Mouse (Mus musculus): ENCODE results near the gene Actl11. TPM values are rescaled to one million over a fixed set of nuclear protein-coding genes. Genes with fewer than 3 reads are reported as not detected.

Gene Actl11
- polyA plus RNA-seq, 1 experiment from 2014 or later: not detected

GRCm38 (mm10) chr9:107960928-107961327 lies 32.7 kb downstream of the Actl11 start:
- WGBS: 81% methylated on average over 4 of the region's 4 CpGs
- no peak overlapping the region for H3K4me3 ChIP-seq (ENCODE audit: low read depth, low read length)
- no peaks in the 10 kb centered on the region; the same call in 1 of the 2 replicates for H3K36me3 ChIP-seq (ENCODE audit: control insufficient read depth, insufficient read depth, low read length)
- peak; percentile 14 for DNase-seq (ENCODE audit: low spot score)
- H3K4me1 ChIP-seq (replicated peaks; ENCODE audit: control insufficient read depth, insufficient read depth, low read length): no peaks in the 10 kb centered on the region
- no peak overlapping the region for H3K9ac ChIP-seq (ENCODE audit: low read depth, low read length)
- H3K9me3 ChIP-seq (ENCODE audit: control insufficient read depth, low read length): no peaks in the 10 kb centered on the region
- H3K4me2 ChIP-seq (replicated peaks; ENCODE audit: low read depth, low read length): no peak overlapping the region
- H3K27ac ChIP-seq (ENCODE audit: low read depth, low read length): no peak overlapping the region
- H3K27me3 ChIP-seq (ENCODE audit: control insufficient read depth, insufficient read depth, low read length): no peaks in the 10 kb centered on the region
- no peak for ATAC-seq (ENCODE audit: low FRiP score)

GRCm38 (mm10) chr9:107961351-107961762 lies 33.1 kb downstream of the Actl11 start:
- H3K4me1 ChIP-seq (replicated peaks; ENCODE audit: control insufficient read depth, insufficient read depth, low read length): no peaks in the 10 kb centered on the region
- WGBS: 78% methylated on average over 10 of the region's 10 CpGs
- H3K36me3 ChIP-seq (ENCODE audit: control insufficient read depth, insufficient read depth, low read length): no peaks in the 10 kb centered on the region; the same call in 1 of the 2 replicates
- H3K9ac ChIP-seq (ENCODE audit: low read depth, low read length): no peak overlapping the region
- ATAC-seq (ENCODE audit: low FRiP score) (no peak), DNase-seq (ENCODE audit: low spot score) (peak; percentile 21)
- no peaks in the 10 kb centered on the region for H3K9me3 ChIP-seq (ENCODE audit: control insufficient read depth, low read length)
- H3K4me3 ChIP-seq (ENCODE audit: low read depth, low read length): no peak overlapping the region
- no peak overlapping the region for H3K4me2 ChIP-seq (replicated peaks; ENCODE audit: low read depth, low read length)
- H3K27ac ChIP-seq (ENCODE audit: low read depth, low read length): no peak overlapping the region
- no peaks in the 10 kb centered on the region for H3K27me3 ChIP-seq (ENCODE audit: control insufficient read depth, insufficient read depth, low read length)

GRCm38 (mm10) chr9:107961881-107962280 lies 33.6 kb downstream of the Actl11 start:
- no peak overlapping the region for H3K27ac ChIP-seq (ENCODE audit: low read depth, low read length)
- no peak overlapping the region for H3K9ac ChIP-seq (ENCODE audit: low read depth, low read length)
- H3K4me3 ChIP-seq (ENCODE audit: low read depth, low read length): no peak overlapping the region
- no peaks in the 10 kb centered on the region; the same call in 1 of the 2 replicates for H3K36me3 ChIP-seq (ENCODE audit: control insufficient read depth, insufficient read depth, low read length)
- ATAC-seq (ENCODE audit: low FRiP score) (no peak), DNase-seq (ENCODE audit: low spot score) (peak; percentile 41)
- H3K27me3 ChIP-seq (ENCODE audit: control insufficient read depth, insufficient read depth, low read length): no peaks in the 10 kb centered on the region
- no peaks in the 10 kb centered on the region for H3K9me3 ChIP-seq (ENCODE audit: control insufficient read depth, low read length)
- H3K4me1 ChIP-seq (replicated peaks; ENCODE audit: control insufficient read depth, insufficient read depth, low read length): no peaks in the 10 kb centered on the region
- 63% methylated on average over 5 of the region's 5 CpGs for WGBS
- no peak overlapping the region for H3K4me2 ChIP-seq (replicated peaks; ENCODE audit: low read depth, low read length)

GRCm38 (mm10) chr9:107962916-107963315 lies 34.6 kb downstream of the Actl11 start:
- H3K36me3 ChIP-seq (ENCODE audit: control insufficient read depth, insufficient read depth, low read length): no peaks in the 10 kb centered on the region; the same call in 1 of the 2 replicates
- H3K4me2 ChIP-seq (replicated peaks; ENCODE audit: low read depth, low read length): no peak overlapping the region
- no peaks in the 10 kb centered on the region for H3K9me3 ChIP-seq (ENCODE audit: control insufficient read depth, low read length)
- H3K4me3 ChIP-seq (ENCODE audit: low read depth, low read length): no peak overlapping the region
- H3K4me1 ChIP-seq (replicated peaks; ENCODE audit: control insufficient read depth, insufficient read depth, low read length): no peaks in the 10 kb centered on the region
- no peak for DNase-seq (ENCODE audit: low spot score)
- H3K9ac ChIP-seq (ENCODE audit: low read depth, low read length): no peak overlapping the region
- no peak overlapping the region for H3K27ac ChIP-seq (ENCODE audit: low read depth, low read length)
- H3K27me3 ChIP-seq (ENCODE audit: control insufficient read depth, insufficient read depth, low read length): no peaks in the 10 kb centered on the region
- 96% methylated on average over 9 of the region's 9 CpGs for WGBS
- ATAC-seq (ENCODE audit: low FRiP score): no peak

- DNase-seq (ENCODE audit: low spot score) (peak; percentile 88), ATAC-seq (ENCODE audit: low FRiP score) (0 out of 2 replicates have a peak, but pooled peaks have one; percentile 30)
- Histone ChIP-seq H3K4me3 (ENCODE audit: low read depth, low read length) (no peak overlapping the region), H3K4me1 (replicated peaks; ENCODE audit: control insufficient read depth, insufficient read depth, low read length) (no peaks in the 10 kb centered on the region), H3K27me3 (ENCODE audit: control insufficient read depth, insufficient read depth, low read length) (no peaks in the 10 kb centered on the region), H3K36me3 (ENCODE audit: control insufficient read depth, insufficient read depth, low read length) (no peaks in the 10 kb centered on the region; the same call in 1 of the 2 replicates), H3K9me3 (ENCODE audit: control insufficient read depth, low read length) (no peaks in the 10 kb centered on the region), H3K4me2 (replicated peaks; ENCODE audit: low read depth, low read length) (no peak overlapping the region), H3K9ac (ENCODE audit: low read depth, low read length) (no peak overlapping the region), H3K27ac (ENCODE audit: low read depth, low read length) (no peak overlapping the region)
- WGBS: 34% methylated on average over 5 of the region's 5 CpGs
Observed at GRCm38 (mm10) chr9:107963700-107964099, 35.4 kb downstream of the Actl11 start.

- H3K9me3 ChIP-seq (ENCODE audit: control insufficient read depth, low read length): no peaks in the 10 kb centered on the region
- H3K27ac ChIP-seq (ENCODE audit: low read depth, low read length): no peak overlapping the region
- WGBS: 88% methylated on average over 9 of the region's 9 CpGs
- no peaks in the 10 kb centered on the region for H3K27me3 ChIP-seq (ENCODE audit: control insufficient read depth, insufficient read depth, low read length)
- DNase-seq (ENCODE audit: low spot score): no peak
- H3K36me3 ChIP-seq (ENCODE audit: control insufficient read depth, insufficient read depth, low read length): no peaks in the 10 kb centered on the region; the same call in 1 of the 2 replicates
- H3K4me3 ChIP-seq (ENCODE audit: low read depth, low read length): no peak overlapping the region
- no peak for ATAC-seq (ENCODE audit: low FRiP score)
- H3K9ac ChIP-seq (ENCODE audit: low read depth, low read length): no peak overlapping the region
- no peaks in the 10 kb centered on the region for H3K4me1 ChIP-seq (replicated peaks; ENCODE audit: control insufficient read depth, insufficient read depth, low read length)
- H3K4me2 ChIP-seq (replicated peaks; ENCODE audit: low read depth, low read length): no peak overlapping the region
Observed at GRCm38 (mm10) chr9:107964681-107965080, 36.4 kb downstream of the Actl11 start.

- no peak overlapping the region for H3K4me3 ChIP-seq (ENCODE audit: low read depth, low read length)
- no peaks in the 10 kb centered on the region for H3K36me3 ChIP-seq (ENCODE audit: control insufficient read depth, insufficient read depth, low read length)
- H3K27ac ChIP-seq (ENCODE audit: low read depth, low read length): no peak overlapping the region
- H3K4me1 ChIP-seq (replicated peaks; ENCODE audit: control insufficient read depth, insufficient read depth, low read length): no peaks in the 10 kb centered on the region
- H3K9me3 ChIP-seq (ENCODE audit: control insufficient read depth, low read length): no peaks in the 10 kb centered on the region
- DNase-seq (ENCODE audit: low spot score): no peak
- no peaks in the 10 kb centered on the region for H3K27me3 ChIP-seq (ENCODE audit: control insufficient read depth, insufficient read depth, low read length)
- WGBS: 89% methylated on average over 10 of the region's 10 CpGs
- no peak overlapping the region for H3K9ac ChIP-seq (ENCODE audit: low read depth, low read length)
- ATAC-seq (ENCODE audit: low FRiP score): no peak
- H3K4me2 ChIP-seq (replicated peaks; ENCODE audit: low read depth, low read length): no peak overlapping the region
Observed at GRCm38 (mm10) chr9:107966676-107967075, 38.4 kb downstream of the Actl11 start.

- Histone ChIP-seq H3K36me3 (ENCODE audit: control insufficient read depth, insufficient read depth, low read length) (no peaks in the 10 kb centered on the region), H3K27ac (ENCODE audit: low read depth, low read length) (no peak overlapping the region), H3K4me1 (replicated peaks; ENCODE audit: control insufficient read depth, insufficient read depth, low read length) (no peaks in the 10 kb centered on the region), H3K4me2 (replicated peaks; ENCODE audit: low read depth, low read length) (no peak overlapping the region), H3K9me3 (ENCODE audit: control insufficient read depth, low read length) (no peaks in the 10 kb centered on the region), H3K27me3 (ENCODE audit: control insufficient read depth, insufficient read depth, low read length) (no peaks in the 10 kb centered on the region), H3K4me3 (ENCODE audit: low read depth, low read length) (no peak overlapping the region), H3K9ac (ENCODE audit: low read depth, low read length) (no peak overlapping the region)
- WGBS: 91% methylated on average over 6 of the region's 6 CpGs
- DNase-seq (ENCODE audit: low spot score) (no peak), ATAC-seq (ENCODE audit: low FRiP score) (no peak)
Observed at GRCm38 (mm10) chr9:107967437-107967836, 39.2 kb downstream of the Actl11 start.

- H3K27me3 ChIP-seq (ENCODE audit: control insufficient read depth, insufficient read depth, low read length): no peaks in the 10 kb centered on the region
- no peak overlapping the region for H3K4me3 ChIP-seq (ENCODE audit: low read depth, low read length)
- H3K27ac ChIP-seq (ENCODE audit: low read depth, low read length): no peak overlapping the region
- no peak overlapping the region for H3K9ac ChIP-seq (ENCODE audit: low read depth, low read length)
- no peaks in the 10 kb centered on the region for H3K4me1 ChIP-seq (replicated peaks; ENCODE audit: control insufficient read depth, insufficient read depth, low read length)
- no peaks in the 10 kb centered on the region for H3K36me3 ChIP-seq (ENCODE audit: control insufficient read depth, insufficient read depth, low read length)
- WGBS: 93% methylated on average over 7 of the region's 7 CpGs
- H3K4me2 ChIP-seq (replicated peaks; ENCODE audit: low read depth, low read length): no peak overlapping the region
- ATAC-seq (ENCODE audit: low FRiP score): no peak
- DNase-seq (ENCODE audit: low spot score): no peak
- H3K9me3 ChIP-seq (ENCODE audit: control insufficient read depth, low read length): no peaks in the 10 kb centered on the region
Observed at GRCm38 (mm10) chr9:107968531-107968930, 40.3 kb downstream of the Actl11 start.
